Mouse (Mus musculus): Measurements from ENCODE around the gene Gnb4.

DNA sequence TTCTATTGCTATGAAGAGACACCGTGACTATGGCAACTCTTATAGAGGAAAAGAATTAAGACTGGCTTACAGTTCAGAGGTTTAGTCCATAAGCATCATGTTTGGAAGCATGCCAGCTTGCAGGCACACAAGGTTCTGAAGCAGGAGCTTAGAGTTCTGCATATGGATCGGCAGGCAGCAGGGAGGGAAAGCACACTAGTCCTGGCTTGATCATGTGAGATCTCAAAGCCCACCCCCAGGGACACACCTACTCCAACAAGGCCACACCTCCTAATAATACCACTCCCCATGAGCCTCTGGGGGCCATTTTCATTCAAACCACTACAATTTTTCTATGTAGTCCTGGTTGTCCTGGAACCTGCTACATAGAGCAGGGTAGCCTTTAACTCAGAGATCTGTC lies 43.1 kb upstream of the Gnb4 start:
- TF ChIP-seq CHD2 (IDR thresholded peaks at IDR 0.05; ENCODE audit: low read depth, low read length) (no peak), MAFK (IDR thresholded peaks at IDR 0.05; ENCODE audit: insufficient read depth, low read depth, low read length) (no peak)

Data from ES-E14 (cell line).